Mouse (Mus musculus) midbrain, embryonic 16.5 days (tissue): Measurements from ENCODE around the gene Ntpcr. TPM values are rescaled to one million over a fixed set of nuclear protein-coding genes. Genes with fewer than 3 reads are reported as not detected.

Experiments
- ATAC-seq: fragments of 200-750 bp; cut with Nextera tagmentation; 2 replicates; pipeline ENCODE4 v1.8.0; 2017; ENCODE audit warnings: moderate TSS enrichment
- H3K27ac ChIP-seq: fragments of 300-500 bp; sonication (generic); 2 replicates; pipeline ENCODE4 v1.5.1; 2014; ENCODE audit warnings: mild to moderate bottlenecking, low read length, mixed read lengths
- H3K27me3 ChIP-seq: fragments of 300-500 bp; sonication (generic); 2 replicates; pipeline ENCODE4 v1.6.1; 2014; ENCODE audit warnings: low read depth, low read length, mixed read lengths; ENCODE audit not compliant: control insufficient read depth, insufficient read depth
- H3K36me3 ChIP-seq: fragments of 300-500 bp; sonication (generic); 2 replicates; pipeline ENCODE4 v1.6.1; 2014; ENCODE audit warnings: mild to moderate bottlenecking, low read length, moderate library complexity, mixed read lengths; ENCODE audit not compliant: control insufficient read depth, insufficient read depth
- H3K4me1 ChIP-seq: fragments of 300-500 bp; sonication (generic); 2 replicates; pipeline ENCODE4 v1.6.1; 2014; ENCODE audit warnings: mild to moderate bottlenecking, low read length, mixed read lengths; ENCODE audit not compliant: control insufficient read depth, insufficient read depth
- H3K4me2 ChIP-seq: fragments of 300-500 bp; sonication (generic); 2 replicates; pipeline ENCODE4 v1.6.1; 2014; ENCODE audit warnings: mild to moderate bottlenecking, low read length, mixed read lengths
- H3K4me3 ChIP-seq: fragments of 300-500 bp; sonication (generic); 2 replicates; pipeline ENCODE4 v1.5.1; 2014; ENCODE audit warnings: low read depth, mild to moderate bottlenecking, low read length, moderate library complexity, mixed read lengths
- H3K9ac ChIP-seq: fragments of 300-500 bp; sonication (generic); 2 replicates; pipeline ENCODE4 v1.6.1; 2014; ENCODE audit warnings: low read depth, low read length, mixed read lengths
- H3K9me3 ChIP-seq: fragments of 300-500 bp; sonication (generic); replicated peaks from 2 replicates; pipeline ENCODE4 v1.6.1; 2014; ENCODE audit warnings: mild to moderate bottlenecking, low read length, mixed read lengths; ENCODE audit not compliant: control insufficient read depth, poor library complexity, severe bottlenecking
- WGBS: fragments of 180-500 bp; shearing (Covaris S2); extraction: QIAGEN DNeasy Blood & Tissue Kit; methylation state at CpG from one replicate; pipeline ENCODE4 v1.1.7; 2014; 5-methylcytosine and 5-hydroxymethylcytosine counted together
- polyA plus RNA-seq: library from polyadenylated mRNA; unstranded; fragments of >200 nt; fragmentation: Nextera tagmentation; extraction: Ambion mirVana; gene quantifications from 2 replicates; pipeline ENCODE4 v1.2.1, GENCODE M21; 2015

Ntpcr gene
- polyA plus RNA-seq, 1 experiment from 2014 or later: 32.8 TPM

DNA sequence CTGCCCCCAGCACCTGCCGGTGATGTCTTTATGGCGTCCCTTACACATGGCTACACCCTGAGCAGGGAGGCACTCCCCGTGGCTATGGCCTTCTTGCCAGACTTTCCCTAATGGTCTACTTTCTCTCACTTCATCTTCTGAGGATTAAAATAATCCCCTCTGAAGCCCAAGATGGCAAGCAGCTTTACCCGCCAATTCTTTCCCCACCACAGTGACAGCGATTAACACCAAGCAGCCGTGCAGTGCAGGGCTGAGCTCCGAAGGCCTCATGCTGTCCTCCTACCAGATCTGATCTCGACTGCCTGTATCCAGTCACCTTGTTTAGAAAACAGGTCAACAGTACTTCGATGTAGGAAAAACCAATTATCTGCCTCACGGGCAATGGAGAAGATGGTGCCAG is 10.9 kb downstream of the Ntpcr start:
- Histone ChIP-seq H3K27me3 (no peaks in the 10 kb centered on the region), H3K9ac (no peak overlapping the region), H3K4me3 (no peak overlapping the region), H3K4me2 (no peak overlapping the region), H3K36me3 (no peaks in the 10 kb centered on the region), H3K27ac (no peak overlapping the region), H3K9me3 (no peaks in the 10 kb centered on the region), H3K4me1 (peaks cover 2% of the 10 kb centered on the region; the same call in 1 of the 2 replicates)
- 54% methylated on average over 10 of the region's 10 CpGs for whole genome bisulfite sequencing
- ATAC-seq: no peak

DNA sequence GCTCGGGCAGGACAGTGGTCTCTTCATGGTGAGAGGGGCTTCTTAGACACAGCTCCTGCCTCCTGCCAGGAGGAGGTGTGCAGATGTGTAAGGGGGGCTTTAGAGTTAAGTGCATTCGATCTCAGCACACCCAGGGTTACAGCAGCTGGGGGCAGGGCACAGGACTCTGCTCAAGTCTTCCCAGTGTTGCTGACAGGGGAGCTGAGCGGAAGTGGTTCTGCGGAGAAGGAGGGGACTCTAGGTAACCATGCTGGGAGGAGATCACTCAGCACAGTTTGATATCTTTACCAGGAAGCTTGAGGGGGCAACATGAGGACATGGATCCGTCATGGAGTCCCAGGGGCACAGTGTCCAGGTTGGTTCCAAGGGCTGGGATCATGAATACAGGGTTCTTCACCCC is 11.6 kb downstream of the Ntpcr start:
- Histone ChIP-seq H3K9me3 (no peaks in the 10 kb centered on the region), H3K4me3 (no peak overlapping the region), H3K27me3 (no peaks in the 10 kb centered on the region), H3K36me3 (no peaks in the 10 kb centered on the region), H3K9ac (no peak overlapping the region), H3K27ac (no peak overlapping the region), H3K4me2 (no peak overlapping the region), H3K4me1 (peaks cover 2% of the 10 kb centered on the region; the same call in 1 of the 2 replicates)
- ATAC-seq: no peak
- 71% methylated on average over 5 of the region's 5 CpGs for WGBS

DNA sequence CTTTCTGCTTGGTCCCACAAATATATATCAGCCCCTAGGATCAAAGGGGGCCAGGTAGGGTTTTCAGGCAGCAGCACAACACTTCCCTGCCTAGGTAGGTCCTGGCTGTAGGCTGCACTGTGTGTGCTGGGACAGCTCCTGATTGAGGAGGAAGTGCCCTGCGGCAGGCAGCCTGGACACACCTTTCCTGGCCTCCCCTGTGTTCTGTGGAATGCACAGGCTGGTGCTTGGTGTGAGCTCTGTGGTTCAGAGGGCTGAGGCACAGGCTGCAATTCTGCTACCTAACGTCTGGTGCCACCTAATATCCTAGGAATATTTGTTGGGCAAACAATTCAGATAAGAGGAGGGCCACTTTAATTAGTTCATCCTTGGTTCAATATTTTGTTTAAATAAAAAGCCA is 12.1 kb downstream of the Ntpcr start:
- 79% methylated on average over 2 of the region's 2 CpGs for WGBS
- Histone ChIP-seq H3K36me3 (no peaks in the 10 kb centered on the region), H3K27me3 (no peaks in the 10 kb centered on the region), H3K4me3 (no peak overlapping the region), H3K9ac (no peak overlapping the region), H3K9me3 (no peaks in the 10 kb centered on the region), H3K4me1 (peaks cover 2% of the 10 kb centered on the region; the same call in 1 of the 2 replicates), H3K4me2 (no peak overlapping the region), H3K27ac (no peak overlapping the region)
- no peak for ATAC-seq

DNA sequence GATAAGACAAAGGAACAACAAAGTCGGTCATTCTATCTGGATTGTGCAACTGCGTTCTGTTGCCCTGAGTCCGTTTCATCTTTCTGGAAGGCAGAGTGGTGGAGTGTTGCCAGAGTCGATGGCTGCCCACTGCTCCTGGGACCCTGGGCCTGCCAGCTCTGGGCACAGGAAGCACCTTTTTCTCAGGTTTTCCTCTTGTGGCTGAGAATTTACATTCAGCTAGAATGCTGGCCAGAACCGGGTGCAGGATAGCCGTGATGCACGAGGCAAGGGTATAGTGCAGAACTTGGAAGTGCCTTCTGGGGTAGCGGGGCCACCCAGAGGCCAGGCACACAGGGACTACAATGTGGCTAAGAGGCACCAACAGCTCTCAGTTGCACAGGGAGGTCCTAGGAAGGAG is 12.6 kb downstream of the Ntpcr start:
- Histone ChIP-seq H3K9ac (no peak overlapping the region), H3K9me3 (no peaks in the 10 kb centered on the region), H3K27me3 (no peaks in the 10 kb centered on the region), H3K36me3 (no peaks in the 10 kb centered on the region), H3K27ac (no peak overlapping the region), H3K4me2 (no peak overlapping the region), H3K4me3 (no peak overlapping the region), H3K4me1 (peaks cover 2% of the 10 kb centered on the region; the same call in 1 of the 2 replicates)
- 79% methylated on average over 8 of the region's 8 CpGs for WGBS
- no peak for ATAC-seq

DNA sequence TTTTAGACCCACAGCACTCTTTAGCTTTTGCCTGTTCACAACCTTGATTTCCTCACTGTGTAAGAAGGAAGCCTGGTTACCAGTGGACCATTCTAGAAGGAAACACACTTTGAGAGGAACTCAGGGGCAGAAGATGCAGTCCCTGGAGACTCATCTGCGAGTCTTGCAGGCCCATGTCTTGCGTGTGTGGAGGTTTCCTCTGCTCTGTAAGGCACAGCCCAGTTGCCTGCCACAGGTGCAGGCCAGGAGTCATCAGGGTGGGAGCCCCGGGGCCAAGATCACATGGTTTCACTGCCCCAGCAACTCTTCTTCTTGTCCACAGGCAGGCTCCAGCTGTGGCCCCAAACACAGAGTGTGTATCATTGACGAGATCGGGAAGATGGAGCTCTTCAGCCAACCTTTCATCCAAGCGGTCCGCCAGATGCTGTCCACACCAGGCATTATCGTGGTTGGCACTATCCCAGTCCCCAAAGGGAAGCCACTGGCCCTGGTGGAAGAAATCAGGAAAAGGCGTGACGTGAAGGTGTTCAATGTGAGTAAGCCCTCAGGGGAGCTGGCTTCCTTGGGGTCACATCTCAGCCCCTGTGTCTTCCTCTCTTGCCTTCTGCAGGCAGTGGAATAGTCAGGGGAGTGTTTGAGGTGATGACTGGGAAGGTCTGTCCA is 15.3 kb downstream of the Ntpcr start:
- Histone ChIP-seq H3K36me3 (no peaks in the 10 kb centered on the region), H3K9me3 (no peaks in the 10 kb centered on the region), H3K4me3 (no peak overlapping the region), H3K27me3 (no peaks in the 10 kb centered on the region), H3K9ac (no peak overlapping the region), H3K27ac (no peak overlapping the region), H3K4me1 (peaks cover 2% of the 10 kb centered on the region; the same call in 1 of the 2 replicates), H3K4me2 (no peak overlapping the region)
- WGBS: 92% methylated on average over 10 of the region's 10 CpGs
- no peak for ATAC-seq

DNA sequence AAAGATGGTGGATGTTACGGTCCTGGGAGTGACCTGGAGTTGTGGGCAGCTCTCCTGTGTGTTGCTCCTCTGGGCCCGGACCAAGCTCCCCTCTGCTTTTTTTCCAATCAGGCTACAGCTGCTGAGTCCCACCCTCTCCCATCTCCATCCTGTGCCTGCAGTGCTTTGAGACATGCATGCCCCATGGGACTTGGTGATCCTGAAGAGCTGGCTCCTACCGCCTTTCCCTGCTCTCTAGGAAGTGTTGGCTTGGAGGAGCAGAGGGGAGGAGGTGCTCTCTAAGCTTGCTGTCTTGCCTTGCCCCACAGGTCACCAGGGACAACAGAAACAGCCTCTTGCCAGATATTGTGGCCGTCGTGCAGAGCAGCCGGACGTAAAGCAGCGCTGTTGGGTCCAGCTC is 17.6 kb downstream of the Ntpcr start:
- no peak for ATAC-seq
- Histone ChIP-seq H3K4me3 (no peak overlapping the region), H3K9ac (no peak overlapping the region), H3K27me3 (no peaks in the 10 kb centered on the region), H3K9me3 (no peaks in the 10 kb centered on the region), H3K4me1 (no peaks in the 10 kb centered on the region), H3K27ac (no peak overlapping the region), H3K36me3 (peaks cover 6% of the 10 kb centered on the region; the same call in 1 of the 2 replicates), H3K4me2 (no peak overlapping the region)
- 77% methylated on average over 8 of the region's 8 CpGs for WGBS

DNA sequence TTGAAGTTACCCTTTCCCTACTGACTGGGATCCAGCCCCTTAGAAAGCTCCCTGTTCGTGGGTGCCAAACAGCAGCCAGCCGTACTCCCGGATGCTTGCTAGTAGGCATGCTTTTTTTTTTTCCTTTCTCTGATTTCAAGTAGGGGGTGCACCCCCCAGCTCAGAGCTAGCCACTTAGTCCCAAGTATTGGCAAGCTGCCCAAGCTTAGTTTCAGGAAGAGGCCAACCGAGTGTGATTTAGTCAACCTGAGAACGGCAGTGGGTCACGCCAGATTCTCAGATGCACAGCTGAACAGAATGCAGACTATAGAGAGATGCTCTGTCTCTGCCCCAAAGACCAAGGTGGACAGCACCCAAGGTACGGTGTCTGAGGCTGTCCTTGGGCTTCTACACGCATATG is 21.1 kb downstream of the Ntpcr start:
- H3K4me1 ChIP-seq: no peaks in the 10 kb centered on the region
- no peaks in the 10 kb centered on the region for H3K9me3 ChIP-seq
- H3K27ac ChIP-seq: no peak overlapping the region
- peaks cover 18% of the 10 kb centered on the region for H3K36me3 ChIP-seq
- no peak overlapping the region for H3K4me2 ChIP-seq
- H3K9ac ChIP-seq: no peak overlapping the region
- ATAC-seq: no peak
- 61% methylated on average over 8 of the region's 8 CpGs for WGBS
- no peak overlapping the region for H3K4me3 ChIP-seq
- H3K27me3 ChIP-seq: no peaks in the 10 kb centered on the region

DNA sequence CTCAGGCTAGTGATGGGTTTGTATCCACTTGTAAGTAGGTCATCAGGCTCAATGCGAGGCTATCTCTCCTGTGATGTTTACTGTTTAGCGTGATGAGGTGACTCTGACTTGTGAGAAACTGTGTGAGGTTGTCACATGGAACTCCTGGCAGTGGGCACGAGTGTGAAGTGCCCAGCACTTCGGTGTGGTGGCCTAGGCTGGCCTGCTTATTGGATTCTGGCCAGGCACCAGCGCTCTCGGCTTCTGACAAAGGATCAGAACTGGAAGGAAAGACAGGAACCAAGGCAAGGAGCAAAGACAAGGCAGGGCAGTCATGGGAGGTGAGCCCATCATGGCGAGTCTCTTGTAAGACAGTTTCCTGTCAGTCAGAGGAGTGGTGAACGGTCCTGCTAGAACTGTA is 26.1 kb downstream of the Ntpcr start:
- Histone ChIP-seq H3K4me3 (no peak overlapping the region), H3K36me3 (peaks cover 22% of the 10 kb centered on the region), H3K27me3 (no peaks in the 10 kb centered on the region), H3K4me1 (no peaks in the 10 kb centered on the region; the same call in 1 of the 2 replicates), H3K4me2 (no peak overlapping the region), H3K9ac (no peak overlapping the region), H3K9me3 (no peaks in the 10 kb centered on the region), H3K27ac (no peak overlapping the region)
- 81% methylated on average over 8 of the region's 8 CpGs for WGBS
- no peak for ATAC-seq

DNA sequence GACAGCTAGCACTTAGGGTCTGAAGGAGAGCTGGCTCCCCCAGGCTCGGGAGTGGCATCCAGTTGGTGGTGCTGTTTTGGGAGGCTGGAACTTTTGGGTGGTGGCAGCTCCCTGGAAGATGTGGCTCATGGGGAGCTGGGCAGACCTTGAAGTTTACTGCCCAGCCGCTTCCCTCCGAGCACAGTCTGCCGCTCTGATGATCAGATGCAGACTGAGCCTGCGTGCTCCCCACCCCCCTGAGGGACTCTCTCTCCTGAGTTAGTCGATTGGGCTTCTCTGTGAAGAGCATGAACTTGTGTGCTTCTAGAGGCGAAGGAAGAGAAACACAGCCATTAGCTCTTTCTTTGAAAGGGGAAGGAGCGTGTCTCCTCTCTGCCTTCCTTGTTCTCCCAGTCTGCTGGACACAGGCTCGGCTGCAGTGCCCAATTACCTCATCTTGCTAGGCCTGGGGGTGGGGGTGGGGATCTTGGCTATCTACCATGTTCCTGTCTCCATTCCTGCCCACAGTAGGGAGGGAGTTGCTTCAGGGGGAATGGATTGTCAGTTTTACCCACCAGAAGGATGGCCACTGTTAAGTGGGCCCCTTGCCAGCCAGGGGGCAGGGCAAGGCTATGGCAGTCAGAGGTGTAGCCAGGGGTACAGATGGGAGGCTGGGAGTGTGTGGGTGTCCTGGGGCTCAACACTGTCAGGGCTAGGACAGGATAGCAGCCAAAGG is 26.8 kb downstream of the Ntpcr start:
- H3K4me2 ChIP-seq: no peak overlapping the region
- H3K9ac ChIP-seq: no peak overlapping the region
- H3K9me3 ChIP-seq: no peaks in the 10 kb centered on the region
- 66% methylated on average over 9 of the region's 9 CpGs for WGBS
- H3K4me1 ChIP-seq: no peaks in the 10 kb centered on the region; the same call in 1 of the 2 replicates
- ATAC-seq: peak; percentile 40; the same call in 1 of the 2 replicates
- H3K36me3 ChIP-seq: peaks cover 27% of the 10 kb centered on the region
- H3K27ac ChIP-seq: no peak overlapping the region; the same call in 1 of the 2 replicates
- H3K4me3 ChIP-seq: no peak overlapping the region
- no peaks in the 10 kb centered on the region for H3K27me3 ChIP-seq
